Mouse (Mus musculus) MEL (cell line): Measurements from ENCODE around the gene Ubxn1. TPM values are rescaled to one million over a fixed set of nuclear protein-coding genes. Genes with fewer than 3 reads are reported as not detected.

ENCODE experiments used
- DNase-seq: peaks from one replicate; pipeline ENCODE4 v3.0.0; 2011; ENCODE audit warnings: low read depth, low spot score
- H3K27ac ChIP-seq: 2 replicates; pipeline ENCODE4 v1.5.1; 2012; ENCODE audit warnings: low read depth, mild to moderate bottlenecking, control low read depth, low read length, moderate library complexity; ENCODE audit not compliant: control insufficient read depth
- H3K27me3 ChIP-seq, 2 experiments: fragments of 150-350 bp in 1 of 2; sonication (generic) in 1 of 2; 2 replicates each; pipeline ENCODE4 v1.6.1; 2012; ENCODE audit warnings: low read length in 2 of 2, mild to moderate bottlenecking in 2 of 2, improper control_type of control experiment in 1 of 2, moderate library complexity in 1 of 2; ENCODE audit not compliant: insufficient read depth in 2 of 2, control insufficient read depth in 1 of 2
- H3K36me3 ChIP-seq, 2 experiments: 2 replicates each; pipeline ENCODE4 v1.6.1; 2012 to 2014; ENCODE audit warnings: low read length in 2 of 2, improper control_type of control experiment in 1 of 2, inconsistent platforms in 1 of 2, mild to moderate bottlenecking in 1 of 2; ENCODE audit not compliant: insufficient read depth in 2 of 2, control insufficient read depth in 1 of 2
- H3K4me1 ChIP-seq, 2 experiments: fragments of 150-350 bp in 1 of 2; sonication (generic) in 1 of 2; 2 replicates each; pipeline ENCODE4 v1.6.1; 2012; ENCODE audit warnings: low read length in 2 of 2, improper control_type of control experiment in 1 of 2, mild to moderate bottlenecking in 1 of 2; ENCODE audit not compliant: insufficient read depth in 2 of 2, control insufficient read depth in 1 of 2
- H3K4me3 ChIP-seq, 2 experiments: fragments of 150-350 bp in 1 of 2; sonication (generic) in 1 of 2; 2 replicates each; pipeline ENCODE4 v1.5.1; 2012; ENCODE audit warnings: low read depth in 2 of 2, low read length in 2 of 2, mild to moderate bottlenecking in 2 of 2, moderate library complexity in 2 of 2, control low read depth in 1 of 2, improper control_type of control experiment in 1 of 2; ENCODE audit not compliant: control insufficient read depth in 1 of 2, insufficient read depth in 1 of 2
- H3K79me2 ChIP-seq: 2 replicates; pipeline ENCODE4 v1.6.1; 2012; ENCODE audit warnings: mild to moderate bottlenecking, low read length, moderate library complexity; ENCODE audit not compliant: control insufficient read depth, poor library complexity, insufficient read depth
- H3K9ac ChIP-seq: 2 replicates; pipeline ENCODE4 v1.6.1; 2012; ENCODE audit warnings: low read depth, mild to moderate bottlenecking, control low read depth, low read length, moderate library complexity; ENCODE audit not compliant: control insufficient read depth, poor library complexity, severe bottlenecking
- H3K9me3 ChIP-seq: fragments of 150-350 bp; sonication (generic); replicated peaks from 2 replicates; pipeline ENCODE4 v1.6.1; 2012; ENCODE audit warnings: mild to moderate bottlenecking, low read length, improper control_type of control experiment, moderate library complexity; ENCODE audit not compliant: insufficient read depth
- CHD1 ChIP-seq: IDR thresholded peaks from 2 replicates; pipeline ENCODE4 v1.6.1; 2012; ENCODE audit warnings: low read depth, mild to moderate bottlenecking, inconsistent platforms, low read length, improper control_type of control experiment
- CHD2 ChIP-seq: IDR thresholded peaks from 2 replicates; pipeline ENCODE4 v1.6.1; 2011; ENCODE audit warnings: low read length, improper control_type of control experiment
- CTCF ChIP-seq, 3 experiments: IDR thresholded peaks in 2 of 3; conservative IDR thresholded peaks in 1 of 3; 2 replicates each; pipeline ENCODE4 v1.5.1; 2011 to 2012; ENCODE audit warnings: low read length in 3 of 3, low read depth in 2 of 3, mild to moderate bottlenecking in 2 of 3, improper control_type of control experiment in 1 of 3, inconsistent platforms in 1 of 3, mixed read lengths in 1 of 3, moderate library complexity in 1 of 3; ENCODE audit not compliant: control insufficient read depth in 1 of 3, insufficient read depth in 1 of 3, poor library complexity in 1 of 3, severe bottlenecking in 1 of 3
- ELF1 ChIP-seq: IDR thresholded peaks from 2 replicates; pipeline ENCODE4 v1.6.1; 2014; ENCODE audit warnings: low read depth, mild to moderate bottlenecking, inconsistent platforms, low read length, improper control_type of control experiment, moderate library complexity
- EP300 ChIP-seq, 2 experiments: IDR thresholded peaks; 2 replicates each; pipeline ENCODE4 v1.6.1; 2011; ENCODE audit warnings: improper control_type of control experiment in 2 of 2, low read length in 2 of 2, low read depth in 1 of 2, mild to moderate bottlenecking in 1 of 2
- HCFC1 ChIP-seq: IDR thresholded peaks from 2 replicates; pipeline ENCODE4 v1.6.1; 2012; ENCODE audit warnings: low read depth, mild to moderate bottlenecking, inconsistent platforms, low read length, improper control_type of control experiment, moderate library complexity
- MAX ChIP-seq: IDR thresholded peaks from 2 replicates; pipeline ENCODE4 v1.6.1; 2011; ENCODE audit warnings: low read length, improper control_type of control experiment
- MAZ ChIP-seq: IDR thresholded peaks from 2 replicates; pipeline ENCODE4 v1.6.1; 2012; ENCODE audit warnings: low read depth, mild to moderate bottlenecking, inconsistent platforms, low read length, improper control_type of control experiment
- MYB ChIP-seq: IDR thresholded peaks from 2 replicates; pipeline ENCODE4 v1.6.1; 2011; ENCODE audit warnings: mild to moderate bottlenecking, low read depth, low read length, improper control_type of control experiment
- NELFE ChIP-seq: IDR thresholded peaks from 2 replicates; pipeline ENCODE4 v1.6.1; 2011; ENCODE audit warnings: low read depth, low read length, improper control_type of control experiment
- POLR2A ChIP-seq, 2 experiments: IDR thresholded peaks; 2 replicates each; pipeline ENCODE4 v1.6.1; 2011 to 2012; ENCODE audit warnings: low read length in 2 of 2, mild to moderate bottlenecking in 2 of 2, control low read depth in 1 of 2, improper control_type of control experiment in 1 of 2, low read depth in 1 of 2, moderate library complexity in 1 of 2; ENCODE audit not compliant: control insufficient read depth in 1 of 2, insufficient read depth in 1 of 2, poor library complexity in 1 of 2
- POLR2AphosphoS5 ChIP-seq: IDR thresholded peaks from 2 replicates; pipeline ENCODE4 v1.6.1; 2012; ENCODE audit warnings: low read depth, borderline replicate concordance, mild to moderate bottlenecking, inconsistent platforms, low read length, moderate library complexity, mixed read lengths
- RCOR1 ChIP-seq: IDR thresholded peaks from 2 replicates; pipeline ENCODE4 v1.6.1; 2012; ENCODE audit warnings: low read depth, mild to moderate bottlenecking, inconsistent platforms, low read length, improper control_type of control experiment
- SIN3A ChIP-seq: IDR thresholded peaks from 2 replicates; pipeline ENCODE4 v1.6.1; 2012; ENCODE audit warnings: low read length, improper control_type of control experiment, inconsistent platforms
- SMC3 ChIP-seq: IDR thresholded peaks from 2 replicates; pipeline ENCODE4 v1.6.1; 2011; ENCODE audit warnings: low read depth, low read length, improper control_type of control experiment
- TBP ChIP-seq: IDR thresholded peaks from 2 replicates; pipeline ENCODE4 v1.8.0; 2011; ENCODE audit warnings: low read depth, low read length, improper control_type of control experiment
- UBTF ChIP-seq: IDR thresholded peaks from 2 replicates; pipeline ENCODE4 v1.6.1; 2012; ENCODE audit warnings: low read depth, mild to moderate bottlenecking, inconsistent platforms, low read length, improper control_type of control experiment, moderate library complexity, borderline replicate concordance; ENCODE audit not compliant: insufficient read depth
- USF2 ChIP-seq, 2 experiments: IDR thresholded peaks; 2 replicates each; pipeline ENCODE4 v1.6.1; 2011 to 2012; ENCODE audit warnings: improper control_type of control experiment in 2 of 2, low read length in 2 of 2, borderline replicate concordance in 1 of 2, inconsistent platforms in 1 of 2, low read depth in 1 of 2, mild to moderate bottlenecking in 1 of 2; ENCODE audit not compliant: insufficient read depth in 1 of 2
- ZC3H11A ChIP-seq: IDR thresholded peaks from 2 replicates; pipeline ENCODE4 v1.6.1; 2012; ENCODE audit warnings: low read depth, mild to moderate bottlenecking, inconsistent platforms, low read length, improper control_type of control experiment
- ZKSCAN1 ChIP-seq: IDR thresholded peaks from 2 replicates; pipeline ENCODE4 v1.6.1; 2012; ENCODE audit warnings: low read depth, mild to moderate bottlenecking, inconsistent platforms, low read length, improper control_type of control experiment, moderate library complexity
- ZNF384 ChIP-seq: IDR thresholded peaks from 2 replicates; pipeline ENCODE4 v1.6.1; 2012; ENCODE audit warnings: low read depth, mild to moderate bottlenecking, inconsistent platforms, low read length, improper control_type of control experiment
- polyA plus RNA-seq, 2 experiments: library from polyadenylated mRNA; stranded (reverse) in 1 of 2; unstranded in 1 of 2; fragments of >175 nt in 1 of 2; fragments of >200 nt in 1 of 2; gene quantifications; 2 replicates each; pipeline versions ENCODE4 v1.2.1 to v1.2.4; 2012; ENCODE audit warnings: low replicate concordance in 2 of 2, low read depth in 1 of 2; ENCODE audit not compliant: insufficient read length in 2 of 2, insufficient read depth in 1 of 2, missing spikeins in 1 of 2
- total RNA-seq: library from RNA; depleted of rRNA; stranded (reverse); fragments of 300-350 nt; gene quantifications from 2 replicates; pipeline ENCODE4 v1.2.3, GENCODE M21; 2012

Ubxn1 gene
- total and polyA plus RNA-seq, 3 experiments = 187 to 366 TPM; not detected in 1

DNA sequence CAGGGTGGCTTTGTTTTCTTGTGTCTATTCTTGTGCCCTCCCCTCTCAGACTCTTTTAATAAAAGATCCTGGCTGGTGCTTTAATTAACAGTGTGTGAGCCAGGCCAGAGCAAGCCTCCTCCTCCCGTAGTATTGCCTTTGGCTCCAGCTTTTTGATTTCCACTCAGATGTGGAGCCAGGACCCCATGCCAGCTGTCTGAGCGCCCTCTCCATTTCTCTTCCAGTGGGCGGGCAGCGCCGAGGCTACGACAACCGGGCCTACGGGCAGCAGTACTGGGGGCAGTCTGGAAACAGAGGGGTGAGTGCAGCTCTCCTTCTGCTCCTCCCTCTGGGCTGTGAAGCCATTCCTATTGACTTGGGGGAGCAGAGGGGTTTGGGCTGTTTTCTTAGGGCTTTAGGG, 40.6 kb upstream of the Ubxn1 start:
- no peak overlapping the region for H3K27ac ChIP-seq
- no peak for DNase-seq
- H3K4me1 ChIP-seq = no peaks in the 10 kb centered on the region; a peak in 1 of 4 replicates
- no peak overlapping the region for H3K9ac ChIP-seq
- TF ChIP-seq TBP (no peak), POLR2A (IDR thresholded peaks at IDR 0.05; ENCODE audit: control insufficient read depth in 1 of 2, insufficient read depth in 1 of 2, low read depth in 1 of 2, low read length in 2 of 2, poor library complexity in 1 of 2) (no peak), NELFE (no peak), ZKSCAN1 (no peak), UBTF (no peak), ZNF384 (no peak), USF2 (IDR thresholded peaks at IDR 0.05; ENCODE audit: borderline replicate concordance in 1 of 2, insufficient read depth in 1 of 2, low read depth in 1 of 2, low read length in 2 of 2) (no peak), ZC3H11A (no peak), CHD2 (no peak), EP300 (IDR thresholded peaks at IDR 0.05; ENCODE audit: low read depth in 1 of 2, low read length in 2 of 2) (no peak), SIN3A (no peak), MYB (no peak), MAZ (no peak), ELF1 (no peak), CHD1 (no peak), SMC3 (no peak), HCFC1 (no peak), MAX (no peak)
- H3K79me2 ChIP-seq = peaks cover 3% of the 10 kb centered on the region; the same call in 1 of the 2 replicates
- no peak overlapping the region for H3K4me3 ChIP-seq
- no peaks in the 10 kb centered on the region for H3K9me3 ChIP-seq
- no peaks in the 10 kb centered on the region for H3K27me3 ChIP-seq
- peaks cover 2 to 55% of the 10 kb centered on the region in 2 experiments; a peak in 3 of 4 replicates for H3K36me3 ChIP-seq

DNA sequence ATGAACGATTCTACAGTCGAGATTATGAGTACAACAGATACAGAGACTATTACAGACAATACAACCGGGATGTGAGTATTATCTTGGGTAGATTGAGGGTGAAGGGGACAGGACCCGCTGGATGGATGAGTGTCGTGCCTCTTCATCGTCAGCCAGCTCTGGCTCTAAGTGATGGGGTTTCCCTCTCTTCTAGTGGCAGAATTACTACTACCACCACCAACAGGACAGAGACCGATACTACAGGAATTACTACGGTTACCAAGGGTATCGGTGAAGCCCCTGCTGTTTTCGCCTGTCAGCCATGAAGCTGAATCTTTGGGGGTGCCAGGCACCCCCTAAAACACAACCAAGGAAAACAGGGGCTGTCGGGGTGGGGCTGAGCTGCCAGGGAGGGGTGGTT, 40.0 kb upstream of the Ubxn1 start:
- H3K27me3 ChIP-seq = no peaks in the 10 kb centered on the region
- no peaks in the 10 kb centered on the region for H3K9me3 ChIP-seq
- H3K9ac ChIP-seq = no peak overlapping the region
- peaks cover 3% of the 10 kb centered on the region; the same call in 1 of the 2 replicates for H3K79me2 ChIP-seq
- no peak for DNase-seq
- H3K36me3 ChIP-seq = peaks cover 0 to 49% of the 10 kb centered on the region in 2 experiments; a peak in 3 of 4 replicates
- TF ChIP-seq CTCF (IDR thresholded peaks at IDR 0.05 in 2 of 3, conservative IDR thresholded peaks at IDR 0.05 in 1 of 3; ENCODE audit: control insufficient read depth in 1 of 3, insufficient read depth in 1 of 3, low read depth in 2 of 3, low read length in 3 of 3, poor library complexity in 1 of 3, severe bottlenecking in 1 of 3) (no peak; a peak in 1 of 6 replicates), ZC3H11A (no peak), NELFE (no peak), MAZ (no peak), POLR2AphosphoS5 (no peak), RCOR1 (no peak)
- H3K27ac ChIP-seq = no peak overlapping the region
- H3K4me3 ChIP-seq = no peak overlapping the region
- H3K4me1 ChIP-seq = no peaks in the 10 kb centered on the region; a peak in 1 of 4 replicates
